Mouse (Mus musculus) erythroid progenitor cell, adult 5-6 weeks (primary cell): ENCODE data around the gene Hsd17b14. TPM values are rescaled to one million over a fixed set of nuclear protein-coding genes. Genes with fewer than 3 reads are reported as not detected.
A peak's percentile ranks its signal among the peaks of the same experiment; 100 is the strongest.
"Not testable (repeated sequence)": the region's sequence is repeated elsewhere in the genome, so short reads cannot be mapped to it uniquely, and the experiment has no call there.

Source experiments
- ATAC-seq: replicated peaks from 2 replicates; pipeline ENCODE4 v1.8.0; 2016; ENCODE audit warnings: moderate number of reproducible peaks, mild to moderate bottlenecking, moderate TSS enrichment, inconsistent platforms; ENCODE audit not compliant: poor library complexity, low FRiP score, severe bottlenecking
- total RNA-seq, 2 experiments: library from RNA; stranded (forward) in 1 of 2; stranded (reverse) in 1 of 2; fragments of 150-400 nt in 1 of 2; fragments of 186-747, 209-891 nt in 1 of 2; gene quantifications; 2 replicates each; pipeline versions ENCODE4 v1.2.3 to v1.2.4; 2015 to 2017; ENCODE audit warnings: low replicate concordance in 2 of 2

Hsd17b14 gene
- total RNA-seq (2015; ENCODE audit: low replicate concordance): not detected in 2 replicates
- not detected in 2 replicates for total RNA-seq (2017; ENCODE audit: low replicate concordance)

DNA sequence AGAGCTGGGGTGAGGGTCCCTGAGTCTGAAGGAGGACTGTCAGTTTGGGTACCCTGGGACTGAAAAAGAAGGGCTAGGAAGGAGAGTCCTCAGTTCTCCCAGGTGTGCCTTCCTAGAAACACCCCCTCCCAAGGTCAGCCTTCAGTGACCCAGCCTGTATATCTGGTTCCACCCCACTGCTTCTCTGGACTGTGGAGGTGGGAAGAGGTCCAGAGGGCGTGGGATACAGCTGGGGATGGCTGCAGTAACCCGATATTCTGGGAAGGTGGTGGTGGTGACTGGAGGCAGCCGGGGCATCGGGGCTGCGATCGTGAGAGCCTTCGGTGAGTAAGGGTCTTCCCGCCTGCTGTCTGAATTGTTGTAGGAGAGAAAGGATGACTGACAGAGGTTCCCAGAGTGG lies at the start of gene Hsd17b14:
TSS of gene Hsd17b14 (plus strand) at position 150 of the 400 bp plus-strand sequence.
- ATAC-seq: no peak

GRCm38 (mm10) chr7:45507583-45507982 lies 47.1 kb upstream of the Hsd17b14 start:
- ATAC-seq: no peak

GRCm38 (mm10) chr7:45508561-45508960 lies 46.1 kb upstream of the Hsd17b14 start:
- peak; percentile 82 for ATAC-seq

DNA sequence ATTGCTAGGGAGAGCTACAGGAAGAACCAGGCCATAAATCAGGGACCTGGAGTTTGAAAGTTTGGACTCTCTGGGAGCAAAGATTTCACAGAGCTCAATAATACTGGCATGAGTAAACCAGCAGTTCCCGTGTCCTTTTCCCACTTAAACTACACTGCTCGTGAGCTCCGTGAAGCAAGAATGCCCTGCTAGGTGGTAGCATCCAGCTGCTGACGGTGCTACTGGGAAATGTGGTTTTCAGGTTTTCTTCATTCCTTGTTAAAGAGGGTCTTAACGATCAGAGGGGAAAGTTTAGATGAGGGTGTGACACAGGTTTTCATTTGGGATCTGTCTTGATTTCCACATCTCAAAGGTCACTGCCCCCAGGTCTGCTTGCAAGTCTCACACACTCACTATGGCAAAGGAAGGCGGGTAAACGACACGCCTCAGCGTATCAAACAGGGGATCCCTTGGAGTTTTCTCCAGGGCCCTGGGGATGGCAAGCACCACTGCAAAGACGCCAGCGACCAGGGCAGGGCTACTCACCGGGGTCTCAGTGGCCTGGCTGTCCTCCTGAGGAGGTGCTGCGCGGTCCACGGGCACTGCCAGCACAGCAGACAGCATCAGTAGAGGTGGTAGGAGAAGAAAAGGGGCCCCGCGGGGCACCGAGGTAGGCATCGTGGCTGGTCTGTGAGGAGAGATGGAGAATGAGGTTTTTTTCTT lies 45.4 kb upstream of the Hsd17b14 start:
- ATAC-seq: peak; percentile 60

GRCm38 (mm10) chr7:45509912-45510787 lies 44.5 kb upstream of the Hsd17b14 start, which contains the start of gene Nucb1:
Nucb1 (minus strand) TSS chr7:45510406.
- peak; percentile 80 for ATAC-seq

DNA sequence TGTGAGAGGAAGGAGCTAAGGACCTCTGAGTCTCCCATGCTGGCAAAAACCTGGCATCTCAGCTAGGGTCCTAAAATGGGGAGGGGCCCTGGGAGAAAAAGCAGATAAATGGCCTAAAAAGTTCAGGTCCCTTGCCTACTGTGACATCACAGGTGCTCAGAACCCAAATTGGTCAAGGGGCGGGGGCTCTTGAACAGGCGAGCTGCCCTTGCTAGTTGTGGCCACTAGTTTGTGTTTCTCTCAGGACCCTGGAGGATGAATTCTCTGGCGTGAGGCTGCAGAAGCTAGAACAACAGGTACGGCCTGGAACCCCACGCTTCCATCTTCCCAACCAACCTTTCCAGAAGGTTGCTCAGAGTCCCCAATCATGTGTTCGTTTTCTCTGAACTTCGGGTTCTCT lies 40.3 kb upstream of the Hsd17b14 start:
- no peak for ATAC-seq

- peak; percentile 74 for ATAC-seq
These were observed 39.3 kb upstream of the Hsd17b14 start for GRCm38 (mm10) chr7:45515436-45515835.

DNA sequence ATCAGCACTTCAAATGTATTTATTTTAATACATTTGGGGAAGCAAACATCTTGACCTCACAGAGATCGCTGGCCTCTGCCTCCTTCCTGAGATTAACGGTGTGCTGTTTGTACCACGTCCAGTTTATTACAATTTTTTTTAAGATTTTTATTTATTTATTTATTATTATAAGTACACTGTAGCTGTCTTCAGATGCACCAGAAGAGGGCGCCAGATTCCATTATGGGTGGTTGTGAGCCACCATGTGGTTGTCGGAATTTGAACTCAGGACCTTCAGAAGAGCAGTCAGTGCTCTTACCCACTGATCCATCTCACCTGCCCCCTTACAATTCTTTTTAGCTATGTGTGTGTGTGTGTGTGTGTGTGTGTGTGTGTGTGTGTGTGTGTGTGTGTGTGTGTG lies 37.8 kb upstream of the Hsd17b14 start:
- ATAC-seq: not testable (repeated sequence)

DNA sequence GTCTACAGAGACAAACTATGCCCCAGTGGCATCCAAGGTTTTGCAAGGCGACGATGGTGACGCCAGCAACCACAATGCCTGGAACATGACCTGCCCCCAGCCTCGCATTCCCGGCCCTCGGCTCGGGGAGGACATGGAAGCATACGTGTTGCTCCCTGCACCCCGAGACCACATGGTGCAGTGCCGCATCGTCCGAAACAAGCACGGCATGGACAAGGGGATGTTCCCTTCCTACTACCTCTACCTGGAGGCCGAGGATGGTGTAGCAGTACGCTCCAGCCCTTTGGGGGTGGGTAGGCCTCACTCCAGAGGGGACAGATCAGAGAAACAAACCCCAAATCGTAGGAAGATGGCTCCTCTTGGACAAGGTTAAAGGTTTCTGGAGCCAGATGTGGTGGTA lies 36.1 kb upstream of the Hsd17b14 start:
- ATAC-seq: no peak

- ATAC-seq: peak; percentile 44; the same call in 1 of the 2 replicates
These were observed 35.2 kb upstream of the Hsd17b14 start for GRCm38 (mm10) chr7:45519345-45520120.

DNA sequence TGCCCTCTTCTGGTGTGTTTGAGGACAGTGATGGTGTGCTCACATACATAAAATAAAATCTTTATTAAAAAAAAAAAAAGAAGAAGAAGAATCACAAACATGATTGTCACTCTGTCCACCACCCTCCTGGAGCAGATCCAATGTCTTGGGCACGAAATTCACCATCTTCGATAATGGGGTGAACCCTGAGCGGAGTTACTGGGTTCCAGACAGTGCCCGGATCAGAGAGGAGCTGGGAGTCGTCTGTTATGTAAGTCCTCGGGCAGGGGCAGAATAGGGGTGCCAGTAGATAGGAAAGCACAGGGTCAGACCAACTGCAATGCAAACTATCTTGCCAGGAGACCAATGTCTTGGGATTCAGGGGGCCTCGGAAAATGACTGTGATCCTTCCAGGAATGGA lies 34.1 kb upstream of the Hsd17b14 start:
- no peak for ATAC-seq

DNA sequence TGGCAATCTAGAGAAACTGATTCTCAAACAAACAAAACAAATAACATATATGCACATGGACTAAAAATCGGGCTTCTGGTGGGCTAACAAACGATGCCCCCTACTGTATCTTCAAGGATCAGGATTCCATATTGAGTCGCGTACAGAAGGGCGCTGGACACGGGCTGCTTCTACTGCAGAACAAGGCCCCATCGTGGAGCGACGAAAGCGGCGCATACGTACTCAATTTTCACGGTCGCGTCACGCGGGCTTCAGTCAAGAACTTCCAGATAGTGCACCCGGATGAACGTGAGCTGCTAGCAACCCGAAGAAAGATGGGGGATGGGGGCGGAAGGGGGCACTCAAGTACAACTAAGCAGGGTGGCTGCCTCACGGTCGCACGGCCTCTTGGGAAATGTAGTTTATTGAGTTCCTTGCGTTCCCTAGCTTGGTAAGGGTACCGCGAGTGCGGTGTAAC lies 32.9 kb upstream of the Hsd17b14 start:
- ATAC-seq: no peak

- no peak for ATAC-seq
These were observed 32.4 kb upstream of the Hsd17b14 start for GRCm38 (mm10) chr7:45522194-45522752.

DNA sequence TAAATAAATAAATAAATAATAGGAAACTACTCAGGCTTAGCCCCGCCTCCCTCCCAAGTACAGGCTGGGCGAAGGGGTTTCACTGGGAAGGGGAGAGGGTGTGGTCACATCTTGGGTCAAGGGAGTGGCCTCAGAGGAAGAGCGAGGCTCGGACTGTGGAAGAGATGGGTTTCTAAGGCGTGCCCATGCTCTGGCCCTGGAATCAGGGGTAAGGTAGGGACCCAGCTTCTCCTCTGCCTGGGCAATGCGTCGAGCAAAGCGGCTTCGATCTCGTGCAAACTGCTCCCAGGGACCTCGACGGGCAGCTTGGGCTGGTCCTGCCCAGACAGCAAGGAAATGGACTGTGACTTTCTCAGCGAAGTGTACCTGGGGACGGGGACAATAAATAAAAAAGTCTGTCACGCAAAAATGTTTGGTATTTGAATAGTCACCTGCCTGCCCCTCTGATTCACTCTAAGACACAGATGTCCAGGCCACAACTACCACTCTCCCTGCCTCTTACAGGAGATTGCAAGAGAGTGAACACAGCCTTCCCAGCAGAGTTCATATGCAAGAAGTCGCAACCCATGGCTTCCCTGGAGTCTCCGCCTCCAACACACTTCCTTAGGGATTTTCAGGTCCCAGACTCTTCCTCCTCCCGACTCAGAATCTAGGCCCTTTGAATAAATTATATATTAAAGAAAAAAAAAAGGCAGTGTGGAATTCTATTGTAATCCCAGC lies 31.6 kb upstream of the Hsd17b14 start:
- ATAC-seq: peak; percentile 25

- no peak for ATAC-seq
These were observed 31.0 kb upstream of the Hsd17b14 start for GRCm38 (mm10) chr7:45523678-45524170.

GRCm38 (mm10) chr7:45524841-45525621 lies 29.7 kb upstream of the Hsd17b14 start:
- ATAC-seq: peak; percentile 75

- ATAC-seq: peak; percentile 69
These were observed 28.8 kb upstream of the Hsd17b14 start, which contains the start of the genes Ppp1r15a and Plekha4 for GRCm38 (mm10) chr7:45525809-45526473. Ppp1r15a (minus strand) TSS chr7:45526268. Plekha4 (plus strand) TSS chr7:45526330.
